Mouse (Mus musculus): ENCODE measurements around the gene Pkp2. TPM values are rescaled to one million over a fixed set of nuclear protein-coding genes. Genes with fewer than 3 reads are reported as not detected.

Gene Pkp2
- total and polyA plus RNA-seq, 3 experiments, result 0.54 to 2.2 TPM; not detected in 1

- no peak overlapping the region for H3K9ac ChIP-seq (ENCODE audit: control insufficient read depth, low read depth, low read length, poor library complexity, severe bottlenecking)
- H3K79me2 ChIP-seq (ENCODE audit: control insufficient read depth, insufficient read depth, low read length, poor library complexity), result no peaks in the 10 kb centered on the region
- no peaks in the 10 kb centered on the region for H3K9me3 ChIP-seq (replicated peaks; ENCODE audit: insufficient read depth, low read length)
- DNase-seq (ENCODE audit: low read depth, low spot score), result no peak
- TF ChIP-seq RAD21 (IDR thresholded peaks at IDR 0.05; ENCODE audit: low read depth, low read length) (no peak), MYC (IDR thresholded peaks at IDR 0.05; ENCODE audit: low read depth, low read length) (no peak), POLR2AphosphoS2 (IDR thresholded peaks at IDR 0.05; ENCODE audit: low read length) (no peak), JUND (IDR thresholded peaks at IDR 0.05; ENCODE audit: low read depth, low read length) (no peak), TCF12 (IDR thresholded peaks at IDR 0.05; ENCODE audit: low read depth, low read length) (no peak), TBP (IDR thresholded peaks at IDR 0.05; ENCODE audit: low read depth, low read length) (no peak), ZKSCAN1 (IDR thresholded peaks at IDR 0.05; ENCODE audit: low read depth, low read length) (no peak), POLR2AphosphoS5 (IDR thresholded peaks at IDR 0.05; ENCODE audit: borderline replicate concordance, low read depth, low read length) (no peak), ELF1 (IDR thresholded peaks at IDR 0.05; ENCODE audit: low read depth, low read length) (no peak), MYB (IDR thresholded peaks at IDR 0.05; ENCODE audit: low read depth, low read length) (no peak), ZNF384 (IDR thresholded peaks at IDR 0.05; ENCODE audit: low read depth, low read length) (no peak), RCOR1 (IDR thresholded peaks at IDR 0.05; ENCODE audit: low read depth, low read length) (no peak), SMC3 (IDR thresholded peaks at IDR 0.05; ENCODE audit: low read depth, low read length) (no peak), BHLHE40 (IDR thresholded peaks at IDR 0.05; ENCODE audit: borderline replicate concordance, low read depth, low read length) (no peak), EP300 (IDR thresholded peaks at IDR 0.05; ENCODE audit: low read depth in 1 of 2, low read length in 2 of 2) (no peak), GABPA (IDR thresholded peaks at IDR 0.05; ENCODE audit: low read depth, low read length) (no peak), HCFC1 (IDR thresholded peaks at IDR 0.05; ENCODE audit: low read depth, low read length) (no peak), ZC3H11A (IDR thresholded peaks at IDR 0.05; ENCODE audit: low read depth, low read length) (no peak), ZMIZ1 (IDR thresholded peaks at IDR 0.05; ENCODE audit: low read depth, low read length) (no peak), CHD2 (IDR thresholded peaks at IDR 0.05; ENCODE audit: low read length) (no peak)
- H3K36me3 ChIP-seq (ENCODE audit: control insufficient read depth in 1 of 2, insufficient read depth in 2 of 2, low read length in 2 of 2), result peaks cover 0 to 2% of the 10 kb centered on the region in 2 experiments; a peak in 2 of 4 replicates
- H3K4me1 ChIP-seq (ENCODE audit: control insufficient read depth in 1 of 2, insufficient read depth in 2 of 2, low read length in 2 of 2), result peaks cover 0 to 3% of the 10 kb centered on the region in 2 experiments; a peak in 1 of 4 replicates
- H3K27ac ChIP-seq (ENCODE audit: control insufficient read depth, low read depth, low read length), result no peak overlapping the region
- H3K4me3 ChIP-seq (ENCODE audit: control insufficient read depth in 1 of 2, insufficient read depth in 1 of 2, low read depth in 2 of 2, low read length in 2 of 2), result no peak overlapping the region
- no peaks in the 10 kb centered on the region for H3K27me3 ChIP-seq (ENCODE audit: control insufficient read depth in 1 of 2, insufficient read depth in 2 of 2, low read length in 2 of 2)
These were observed 31.6 kb downstream of the Pkp2 start for GRCm38 (mm10) chr16:16244711-16245110.

- Histone ChIP-seq H3K9me3 (replicated peaks; ENCODE audit: insufficient read depth, low read length) (no peaks in the 10 kb centered on the region), H3K79me2 (ENCODE audit: control insufficient read depth, insufficient read depth, low read length, poor library complexity) (no peaks in the 10 kb centered on the region), H3K27me3 (ENCODE audit: control insufficient read depth in 1 of 2, insufficient read depth in 2 of 2, low read length in 2 of 2) (no peaks in the 10 kb centered on the region), H3K36me3 (ENCODE audit: control insufficient read depth in 1 of 2, insufficient read depth in 2 of 2, low read length in 2 of 2) (peaks cover 0 to 28% of the 10 kb centered on the region in 2 experiments; a peak in 2 of 4 replicates), H3K9ac (ENCODE audit: control insufficient read depth, low read depth, low read length, poor library complexity, severe bottlenecking) (peak overlapping the region; percentile 44), H3K4me1 (ENCODE audit: control insufficient read depth in 1 of 2, insufficient read depth in 2 of 2, low read length in 2 of 2) (peaks cover 21 to 27% of the 10 kb centered on the region in 2 experiments), H3K27ac (ENCODE audit: control insufficient read depth, low read depth, low read length) (peak overlapping the region; percentile 69), H3K4me3 (ENCODE audit: control insufficient read depth in 1 of 2, insufficient read depth in 1 of 2, low read depth in 2 of 2, low read length in 2 of 2) (peak overlapping the region; percentile 21 to 50; a peak in 3 of 4 replicates)
- DNase-seq (ENCODE audit: low read depth, low spot score), result peak; percentile 67
- TF ChIP-seq EP300 (IDR thresholded peaks at IDR 0.05; ENCODE audit: low read depth in 1 of 2, low read length in 2 of 2), result peak in 1 of 2 experiments; percentile 60; a peak in 1 of 4 replicates
- no peak for TF ChIP-seq TAL1 (IDR thresholded peaks at IDR 0.05; ENCODE audit: low read length)
These were observed 37.4 kb downstream of the Pkp2 start for GRCm38 (mm10) chr16:16250470-16250869.
